Mouse (Mus musculus): ENCODE results near the gene Kcna2. TPM values are rescaled to one million over a fixed set of nuclear protein-coding genes. Genes with fewer than 3 reads are reported as not detected.
A peak's percentile ranks its signal among the peaks of the same experiment; 100 is the strongest.

Kcna2 gene
- total and polyA plus RNA-seq, 2 experiments = 0.54 to 1.2 TPM

DNA sequence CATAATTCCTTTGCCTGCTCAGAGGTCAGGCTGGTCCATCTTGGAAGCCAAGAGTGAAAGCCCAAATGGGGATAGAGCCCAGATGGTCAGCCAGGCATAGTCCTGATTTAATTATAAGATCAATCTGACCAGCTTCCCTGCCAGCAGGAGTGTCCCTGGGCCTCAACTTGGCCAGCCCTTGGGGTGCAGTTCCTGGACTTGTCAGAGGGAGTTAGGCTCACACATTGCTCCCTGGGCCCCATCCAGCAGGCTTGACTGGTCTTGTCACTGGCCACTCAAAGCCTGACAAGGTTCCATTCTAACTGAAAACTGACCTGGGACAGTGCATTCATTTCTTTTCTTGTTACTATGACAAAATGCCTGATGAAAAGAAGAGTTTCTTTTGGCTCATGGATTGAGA, 21.4 kb downstream of the Kcna2 start:
- no peak overlapping the region for H3K4me3 ChIP-seq (ENCODE audit: insufficient read depth, low read depth, low read length)
- H3K36me3 ChIP-seq (ENCODE audit: control insufficient read depth, insufficient read depth, low read length) = no peaks in the 10 kb centered on the region
- TF ChIP-seq POLR2A (IDR thresholded peaks at IDR 0.05; ENCODE audit: extremely low read depth, insufficient read depth, low read length) (no peak), CTCF (IDR thresholded peaks at IDR 0.05; ENCODE audit: low read depth, low read length) (no peak)
- H3K4me1 ChIP-seq (ENCODE audit: control insufficient read depth, insufficient read depth, low read length) = no peaks in the 10 kb centered on the region
- H3K27ac ChIP-seq (replicated peaks; ENCODE audit: insufficient read depth, low read depth, low read length) = no peak overlapping the region
- no peaks in the 10 kb centered on the region for H3K27me3 ChIP-seq (ENCODE audit: control insufficient read depth, insufficient read depth, low read length)
- H3K79me2 ChIP-seq (ENCODE audit: control insufficient read depth, insufficient read depth, low read length) = no peaks in the 10 kb centered on the region
- no peak overlapping the region for H3K9ac ChIP-seq (ENCODE audit: low read depth, low read length)
- no peak for DNase-seq (ENCODE audit: extremely low read depth, low read depth, low spot score)

DNA sequence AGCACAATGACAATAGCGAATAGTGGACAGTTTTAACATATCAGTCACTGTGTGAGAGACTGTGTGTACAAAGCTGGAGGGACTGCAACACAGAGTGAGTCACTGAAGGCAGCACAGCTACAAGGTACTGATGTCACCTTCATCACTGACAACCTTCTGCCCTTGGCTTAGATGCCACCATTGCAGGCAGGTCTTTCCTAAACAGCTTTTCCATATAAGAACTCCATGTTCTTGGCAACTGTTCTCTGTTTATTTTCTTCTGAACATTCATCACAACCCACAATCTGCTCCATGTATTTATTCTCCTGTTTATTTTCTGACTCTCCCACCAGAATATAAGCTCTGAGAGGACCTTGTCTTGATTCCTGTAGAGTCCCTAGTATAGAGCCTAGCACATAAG, 26.7 kb downstream of the Kcna2 start:
- 69% methylated on average over 1 of the region's 1 CpGs for WGBS

DNA sequence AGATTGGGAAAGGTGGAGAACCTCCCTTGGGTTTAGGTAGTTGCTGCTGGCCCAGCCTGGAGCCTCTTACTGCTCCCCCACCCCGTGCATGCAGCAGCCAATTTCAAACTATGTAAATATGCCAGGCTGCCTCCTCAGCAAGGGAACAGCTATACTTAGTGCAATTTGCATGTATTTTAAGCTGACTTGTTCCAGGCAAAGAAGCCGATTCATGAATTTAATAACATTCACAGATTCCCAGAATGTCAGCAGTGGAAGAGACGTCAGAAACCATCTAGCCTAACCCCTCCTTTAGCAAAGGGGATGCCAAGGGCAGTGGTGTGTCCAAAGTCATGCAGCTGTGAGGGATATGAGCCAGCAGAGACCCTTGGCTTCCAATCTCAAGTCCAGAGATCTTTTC, 27.5 kb downstream of the Kcna2 start:
- WGBS = 56% methylated on average over 3 of the region's 3 CpGs

More for the DNA sequence above, 26.7 kb downstream of the Kcna2 start:
- H3K79me2 ChIP-seq (ENCODE audit: control insufficient read depth, insufficient read depth, low read length) = no peaks in the 10 kb centered on the region
- H3K27me3 ChIP-seq (ENCODE audit: control insufficient read depth, insufficient read depth, low read length) = 0 out of 2 replicates have a peak, but pooled peaks cover 3% of the 10 kb centered on the region
- no peak overlapping the region for H3K9ac ChIP-seq (ENCODE audit: low read depth, low read length)
- no peak for DNase-seq (ENCODE audit: extremely low read depth, low read depth, low spot score)
- TF ChIP-seq CTCF (IDR thresholded peaks at IDR 0.05; ENCODE audit: low read depth, low read length) = no peak
- no peak for TF ChIP-seq POLR2A (IDR thresholded peaks at IDR 0.05; ENCODE audit: extremely low read depth, insufficient read depth, low read length)
- no peak overlapping the region for H3K4me3 ChIP-seq (ENCODE audit: insufficient read depth, low read depth, low read length)
- no peaks in the 10 kb centered on the region for H3K36me3 ChIP-seq (ENCODE audit: control insufficient read depth, insufficient read depth, low read length)
- no peak overlapping the region for H3K27ac ChIP-seq (replicated peaks; ENCODE audit: insufficient read depth, low read depth, low read length)
- peaks cover 5% of the 10 kb centered on the region; the same call in 1 of the 2 replicates for H3K4me1 ChIP-seq (ENCODE audit: control insufficient read depth, insufficient read depth, low read length)

DNA sequence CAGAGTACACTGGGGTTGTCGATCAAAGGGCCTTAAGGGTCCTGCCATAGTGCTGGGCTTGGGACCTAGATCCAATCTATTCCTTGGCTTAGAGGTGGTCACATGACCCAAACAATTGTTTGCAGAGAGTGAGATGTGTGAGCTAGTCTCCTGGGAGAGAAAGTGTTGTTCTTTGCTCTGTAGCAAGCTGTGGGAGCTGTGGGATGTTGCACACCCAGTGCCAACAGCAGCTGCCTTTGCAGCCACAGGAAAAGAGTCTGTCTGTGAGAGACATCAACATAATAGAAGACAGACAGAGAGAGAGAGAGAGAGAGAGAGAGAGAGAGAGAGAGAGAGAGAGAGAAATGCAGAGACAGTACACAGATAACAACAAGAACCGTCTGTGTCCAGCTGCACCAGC, 28.3 kb downstream of the Kcna2 start:
- 58% methylated on average over 2 of the region's 2 CpGs for WGBS
- Histone ChIP-seq H3K27me3 (ENCODE audit: control insufficient read depth, insufficient read depth, low read length) (0 out of 2 replicates have a peak, but pooled peaks cover 3% of the 10 kb centered on the region), H3K4me1 (ENCODE audit: control insufficient read depth, insufficient read depth, low read length) (peaks cover 5% of the 10 kb centered on the region; the same call in 1 of the 2 replicates), H3K4me3 (ENCODE audit: insufficient read depth, low read depth, low read length) (no peak overlapping the region), H3K27ac (replicated peaks; ENCODE audit: insufficient read depth, low read depth, low read length) (no peak overlapping the region), H3K36me3 (ENCODE audit: control insufficient read depth, insufficient read depth, low read length) (no peaks in the 10 kb centered on the region), H3K79me2 (ENCODE audit: control insufficient read depth, insufficient read depth, low read length) (no peaks in the 10 kb centered on the region), H3K9ac (ENCODE audit: low read depth, low read length) (no peak overlapping the region)
- no peak for DNase-seq (ENCODE audit: extremely low read depth, low read depth, low spot score)
- TF ChIP-seq POLR2A (IDR thresholded peaks at IDR 0.05; ENCODE audit: extremely low read depth, insufficient read depth, low read length) (no peak), CTCF (IDR thresholded peaks at IDR 0.05; ENCODE audit: low read depth, low read length) (no peak)

More for the DNA sequence above, 27.5 kb downstream of the Kcna2 start:
- Histone ChIP-seq H3K36me3 (ENCODE audit: control insufficient read depth, insufficient read depth, low read length) (no peaks in the 10 kb centered on the region), H3K4me3 (ENCODE audit: insufficient read depth, low read depth, low read length) (no peak overlapping the region), H3K27ac (replicated peaks; ENCODE audit: insufficient read depth, low read depth, low read length) (no peak overlapping the region), H3K27me3 (ENCODE audit: control insufficient read depth, insufficient read depth, low read length) (0 out of 2 replicates have a peak, but pooled peaks cover 3% of the 10 kb centered on the region), H3K9ac (ENCODE audit: low read depth, low read length) (no peak overlapping the region), H3K79me2 (ENCODE audit: control insufficient read depth, insufficient read depth, low read length) (no peaks in the 10 kb centered on the region), H3K4me1 (ENCODE audit: control insufficient read depth, insufficient read depth, low read length) (peaks cover 5% of the 10 kb centered on the region; the same call in 1 of the 2 replicates)
- DNase-seq (ENCODE audit: extremely low read depth, low read depth, low spot score) = no peak
- TF ChIP-seq CTCF (IDR thresholded peaks at IDR 0.05; ENCODE audit: low read depth, low read length) = no peak
- no peak for TF ChIP-seq POLR2A (IDR thresholded peaks at IDR 0.05; ENCODE audit: extremely low read depth, insufficient read depth, low read length)

DNA sequence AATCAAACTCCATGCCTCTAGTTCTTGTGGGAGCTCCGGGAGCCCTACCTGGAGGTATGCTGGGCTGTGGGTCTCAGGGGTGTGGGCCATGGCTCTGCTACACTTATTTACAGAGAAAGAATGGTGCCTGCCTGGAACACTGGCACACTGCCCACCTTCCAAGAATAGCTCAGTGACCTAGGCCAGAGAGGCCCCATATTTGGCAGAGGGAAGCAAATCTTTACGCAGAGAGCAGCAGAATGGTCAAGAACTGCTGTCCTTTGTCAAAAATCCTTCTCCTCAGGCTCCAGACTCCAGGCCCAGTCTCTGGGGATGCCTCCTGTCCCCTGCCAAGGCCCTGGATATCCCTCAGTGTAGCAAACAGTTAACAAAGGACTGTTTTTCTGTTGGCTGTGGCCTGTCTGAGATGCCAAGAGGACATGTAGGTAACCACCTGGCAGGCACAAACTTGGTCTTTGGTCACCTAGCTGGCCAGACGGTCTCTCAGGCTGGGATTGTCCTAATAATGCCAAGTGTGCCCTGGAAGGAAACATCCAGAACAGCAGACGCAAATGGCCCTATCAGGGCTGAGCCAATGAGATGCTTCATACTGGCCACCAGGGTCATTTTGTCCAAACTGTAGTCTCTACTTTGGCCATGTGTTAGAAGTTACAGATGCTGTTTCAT, 29.8 kb downstream of the Kcna2 start:
- Histone ChIP-seq H3K79me2 (ENCODE audit: control insufficient read depth, insufficient read depth, low read length) (no peaks in the 10 kb centered on the region), H3K27me3 (ENCODE audit: control insufficient read depth, insufficient read depth, low read length) (0 out of 2 replicates have a peak, but pooled peaks cover 3% of the 10 kb centered on the region), H3K4me1 (ENCODE audit: control insufficient read depth, insufficient read depth, low read length) (peaks cover 5% of the 10 kb centered on the region; the same call in 1 of the 2 replicates), H3K4me3 (ENCODE audit: insufficient read depth, low read depth, low read length) (no peak overlapping the region), H3K36me3 (ENCODE audit: control insufficient read depth, insufficient read depth, low read length) (no peaks in the 10 kb centered on the region), H3K9ac (ENCODE audit: low read depth, low read length) (no peak overlapping the region), H3K27ac (replicated peaks; ENCODE audit: insufficient read depth, low read depth, low read length) (no peak overlapping the region)
- DNase-seq (ENCODE audit: extremely low read depth, low read depth, low spot score) = peak; percentile 18
- 39% methylated on average over 4 of the region's 4 CpGs for WGBS
- TF ChIP-seq POLR2A (IDR thresholded peaks at IDR 0.05; ENCODE audit: extremely low read depth, insufficient read depth, low read length) = no peak
- no peak for TF ChIP-seq CTCF (IDR thresholded peaks at IDR 0.05; ENCODE audit: low read depth, low read length)

DNA sequence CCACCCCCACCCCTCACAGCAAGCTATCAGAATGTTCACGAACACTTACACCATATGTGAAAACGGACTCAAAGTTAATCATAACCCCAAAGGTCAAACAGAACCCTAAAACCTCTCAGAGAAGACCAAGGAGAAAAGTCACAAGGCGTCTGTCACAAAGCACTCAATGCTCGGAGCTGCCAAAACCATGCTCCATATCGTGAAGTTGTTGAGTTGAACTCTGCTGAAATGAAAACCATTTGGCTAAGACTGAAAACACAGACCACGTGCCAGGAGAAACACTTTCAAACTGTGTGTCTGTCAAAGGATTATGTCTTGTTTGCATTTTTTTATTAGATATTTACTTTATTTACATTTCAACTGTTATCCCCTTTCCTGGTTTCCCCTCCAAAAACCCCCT, 30.9 kb downstream of the Kcna2 start:
- 0 out of 2 replicates have a peak, but pooled peaks cover 3% of the 10 kb centered on the region for H3K27me3 ChIP-seq (ENCODE audit: control insufficient read depth, insufficient read depth, low read length)
- no peak for DNase-seq (ENCODE audit: extremely low read depth, low read depth, low spot score)
- 65% methylated on average over 6 of the region's 6 CpGs for WGBS
- H3K27ac ChIP-seq (replicated peaks; ENCODE audit: insufficient read depth, low read depth, low read length) = no peak overlapping the region
- no peaks in the 10 kb centered on the region for H3K36me3 ChIP-seq (ENCODE audit: control insufficient read depth, insufficient read depth, low read length)
- H3K4me3 ChIP-seq (ENCODE audit: insufficient read depth, low read depth, low read length) = no peak overlapping the region
- H3K79me2 ChIP-seq (ENCODE audit: control insufficient read depth, insufficient read depth, low read length) = no peaks in the 10 kb centered on the region
- TF ChIP-seq POLR2A (IDR thresholded peaks at IDR 0.05; ENCODE audit: extremely low read depth, insufficient read depth, low read length) = no peak
- TF ChIP-seq CTCF (IDR thresholded peaks at IDR 0.05; ENCODE audit: low read depth, low read length) = no peak
- H3K9ac ChIP-seq (ENCODE audit: low read depth, low read length) = no peak overlapping the region
- peaks cover 5% of the 10 kb centered on the region; the same call in 1 of the 2 replicates for H3K4me1 ChIP-seq (ENCODE audit: control insufficient read depth, insufficient read depth, low read length)

Data from liver, adult 2 months (tissue).